Mouse (Mus musculus) embryonic facial prominence, embryonic 14.5 days (tissue): ENCODE data around the gene Gbp2. TPM values are rescaled to one million over a fixed set of nuclear protein-coding genes. Genes with fewer than 3 reads are reported as not detected.
A peak's percentile ranks its signal among the peaks of the same experiment; 100 is the strongest.
"Not testable (repeated sequence)": the region's sequence is repeated elsewhere in the genome, so short reads cannot be mapped to it uniquely, and the experiment has no call there.

Experiments used
- ATAC-seq: fragments of 200-750 bp; cut with Nextera tagmentation; 2 replicates; pipeline ENCODE4 v1.8.0; 2017; ENCODE audit warnings: low read depth, moderate number of reproducible peaks, moderate TSS enrichment
- DNase-seq: peaks from one replicate; pipeline ENCODE4 v3.0.0-alpha.2; 2015; ENCODE audit warnings: low spot score
- H3K27ac ChIP-seq: fragments of 300-500 bp; sonication (generic); replicated peaks from 2 replicates; pipeline ENCODE4 v1.5.1; 2014; ENCODE audit warnings: low read depth, mild to moderate bottlenecking, low read length, moderate library complexity
- H3K27me3 ChIP-seq: fragments of 300-500 bp; sonication (generic); replicated peaks from 2 replicates; pipeline ENCODE4 v1.6.1; 2014; ENCODE audit warnings: low read length; ENCODE audit not compliant: control insufficient read depth, insufficient read depth
- H3K36me3 ChIP-seq: fragments of 300-500 bp; sonication (generic); 2 replicates; pipeline ENCODE4 v1.6.1; 2014; ENCODE audit warnings: low read length, mixed read lengths; ENCODE audit not compliant: control insufficient read depth, insufficient read depth
- H3K4me1 ChIP-seq: fragments of 300-500 bp; sonication (generic); 2 replicates; pipeline ENCODE4 v1.6.1; 2014; ENCODE audit warnings: antibody characterized with exemption, low read length; ENCODE audit not compliant: control insufficient read depth, insufficient read depth
- H3K4me2 ChIP-seq: fragments of 300-500 bp; sonication (generic); 2 replicates; pipeline ENCODE4 v1.6.1; 2014; ENCODE audit warnings: low read depth, mild to moderate bottlenecking, low read length, moderate library complexity, mixed read lengths
- H3K4me3 ChIP-seq: fragments of 300-500 bp; sonication (generic); 2 replicates; pipeline ENCODE4 v1.5.1; 2014; ENCODE audit warnings: low read depth, mild to moderate bottlenecking, low read length
- H3K9ac ChIP-seq: fragments of 300-500 bp; sonication (generic); 2 replicates; pipeline ENCODE4 v1.6.1; 2014; ENCODE audit warnings: low read depth, mild to moderate bottlenecking, low read length, moderate library complexity, mixed read lengths
- H3K9me3 ChIP-seq: fragments of 300-500 bp; sonication (generic); 2 replicates; pipeline ENCODE4 v1.6.1; 2016; ENCODE audit warnings: low read length; ENCODE audit not compliant: control insufficient read depth
- WGBS: fragments of 180-500 bp; shearing (Covaris S2); extraction: QIAGEN DNeasy Blood & Tissue Kit; methylation state at CpG from one replicate; pipeline ENCODE4 v1.1.7; 2014; 5-methylcytosine and 5-hydroxymethylcytosine counted together
- polyA plus RNA-seq: library from polyadenylated mRNA; unstranded; fragments of >200 nt; fragmentation: Nextera tagmentation; extraction: Ambion mirVana; gene quantifications from 2 replicates; pipeline ENCODE4 v1.2.1, GENCODE M21; 2014

Gene Gbp2
- polyA plus RNA-seq, 1 experiment from 2014 or later, result 1.8 TPM

GRCm38 (mm10) chr3:142594547-142594946, 25.9 kb upstream of the Gbp2 start, which contains the start of gene Gbp2b:
Gene Gbp2b, plus strand, starts transcription at chr3:142594847.
- Histone ChIP-seq H3K27ac (no peak within 1 kb of the TSS), H3K4me2 (no peak within 1 kb of the TSS), H3K4me3 (no peak within 1 kb of the TSS), H3K27me3 (no peaks in the 10 kb centered on the region), H3K36me3 (no peaks in the 10 kb centered on the region), H3K9ac (no peak within 1 kb of the TSS), H3K9me3 (no peaks in the 10 kb centered on the region), H3K4me1 (no peaks in the 10 kb centered on the region)
- ATAC-seq (no peak), DNase-seq (no peak)
- 73% methylated on average over 1 of the region's 1 CpGs for WGBS

DNA sequence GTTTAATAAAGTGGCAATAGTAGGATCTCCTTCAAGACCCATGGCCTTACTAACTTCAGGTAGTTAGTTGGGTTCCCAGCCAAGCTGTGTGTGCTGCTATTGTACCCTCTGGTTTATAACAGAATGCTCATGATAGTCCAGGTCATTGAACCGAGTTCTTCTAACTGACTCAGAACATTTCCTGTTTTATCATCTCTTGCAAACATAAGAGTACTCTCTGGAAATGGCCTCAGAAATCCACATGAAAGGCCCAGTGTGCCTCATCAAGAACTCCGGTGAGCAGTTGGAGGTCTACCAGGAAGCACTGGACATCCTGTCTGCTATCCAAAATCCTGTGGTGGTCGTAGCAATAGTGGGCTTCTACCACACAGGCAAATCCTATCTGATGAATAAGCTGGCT, 22.5 kb upstream of the Gbp2 start:
- ATAC-seq (no peak), DNase-seq (no peak)
- Histone ChIP-seq H3K36me3 (no peaks in the 10 kb centered on the region), H3K9me3 (no peaks in the 10 kb centered on the region), H3K4me2 (no peak overlapping the region), H3K4me3 (no peak overlapping the region), H3K9ac (no peak overlapping the region), H3K4me1 (no peaks in the 10 kb centered on the region), H3K27me3 (no peaks in the 10 kb centered on the region), H3K27ac (no peak overlapping the region)
- WGBS, result 82% methylated on average over 3 of the region's 3 CpGs

- DNase-seq (no peak), ATAC-seq (no peak)
- no peaks in the 10 kb centered on the region for H3K27me3 ChIP-seq
- no peak overlapping the region for H3K4me2 ChIP-seq
- H3K4me1 ChIP-seq, result no peaks in the 10 kb centered on the region
- no peak overlapping the region for H3K4me3 ChIP-seq
- H3K9me3 ChIP-seq, result no peaks in the 10 kb centered on the region
- H3K27ac ChIP-seq, result no peak overlapping the region
- H3K9ac ChIP-seq, result no peak overlapping the region
- no peaks in the 10 kb centered on the region for H3K36me3 ChIP-seq
Observed at GRCm38 (mm10) chr3:142601675-142602074, 18.7 kb upstream of the Gbp2 start.

DNA sequence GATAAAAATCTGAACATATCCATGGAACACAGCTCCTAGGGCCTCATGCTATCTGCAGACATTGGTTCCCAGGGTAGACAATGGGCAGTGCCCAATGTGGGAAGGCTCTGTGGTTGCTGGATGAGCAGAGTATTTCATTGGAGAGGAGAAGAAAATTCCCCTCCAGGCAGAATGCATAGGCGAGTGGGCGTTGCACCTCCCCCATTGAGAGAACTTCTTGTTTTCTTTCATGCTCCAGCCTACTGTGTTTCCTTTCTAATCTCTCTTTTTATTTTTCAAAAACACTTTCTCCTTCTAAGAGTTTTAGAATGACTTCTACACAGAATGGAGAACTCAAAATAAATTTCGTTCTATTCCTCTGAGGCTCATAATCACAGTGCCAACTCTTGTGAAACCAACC, 1.7 kb upstream of the Gbp2 start:
- DNase-seq (no peak), ATAC-seq (no peak)
- H3K9ac ChIP-seq, result no peak overlapping the region
- H3K36me3 ChIP-seq, result no peaks in the 10 kb centered on the region
- 62% methylated on average over 3 of the region's 3 CpGs for WGBS
- no peaks in the 10 kb centered on the region for H3K27me3 ChIP-seq
- no peak overlapping the region for H3K27ac ChIP-seq
- no peaks in the 10 kb centered on the region for H3K4me1 ChIP-seq
- H3K9me3 ChIP-seq, result no peaks in the 10 kb centered on the region
- H3K4me2 ChIP-seq, result no peak overlapping the region
- H3K4me3 ChIP-seq, result no peak overlapping the region

DNA sequence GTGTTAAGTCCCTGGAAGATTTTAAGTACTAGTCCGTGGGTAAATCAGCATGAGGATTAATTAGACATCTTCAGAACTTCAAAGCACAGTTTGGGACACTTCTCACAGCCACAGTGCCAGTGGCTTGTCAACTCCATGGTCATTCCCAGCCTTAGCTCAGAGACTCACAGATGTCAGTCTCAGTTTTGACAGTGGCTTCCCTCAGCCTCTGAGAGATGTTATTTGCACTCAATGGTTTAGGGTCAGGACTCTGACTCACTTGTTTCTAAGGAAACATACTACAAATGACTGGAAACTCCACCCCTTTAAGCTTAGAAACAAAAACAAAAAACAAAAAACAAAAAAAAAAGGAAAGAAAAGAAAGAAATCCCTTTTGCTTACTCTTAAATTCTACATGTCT, 796 bp upstream of the Gbp2 start:
- Histone ChIP-seq H3K27ac (no peak overlapping the region), H3K9me3 (no peaks in the 10 kb centered on the region), H3K4me3 (no peak overlapping the region), H3K4me1 (no peaks in the 10 kb centered on the region), H3K4me2 (no peak overlapping the region), H3K9ac (no peak overlapping the region), H3K36me3 (no peaks in the 10 kb centered on the region), H3K27me3 (no peaks in the 10 kb centered on the region)
- 13% methylated on average over 1 of the region's 1 CpGs for WGBS
- ATAC-seq, result no peak
- no peak for DNase-seq

GRCm38 (mm10) chr3:142620956-142621562, 657 bp downstream of the Gbp2 start:
- DNase-seq (peak; percentile 21), ATAC-seq (no peak)
- Histone ChIP-seq H3K9me3 (no peaks in the 10 kb centered on the region), H3K27me3 (no peaks in the 10 kb centered on the region), H3K36me3 (no peaks in the 10 kb centered on the region), H3K4me3 (no peak overlapping the region), H3K27ac (no peak overlapping the region), H3K4me1 (no peaks in the 10 kb centered on the region), H3K4me2 (peak overlapping the region; percentile 26), H3K9ac (no peak overlapping the region)
- 54% methylated on average over 3 of the region's 3 CpGs for WGBS

- H3K9me3 ChIP-seq, result no peaks in the 10 kb centered on the region
- no peaks in the 10 kb centered on the region for H3K27me3 ChIP-seq
- H3K4me1 ChIP-seq, result no peaks in the 10 kb centered on the region
- H3K9ac ChIP-seq, result no peak overlapping the region
- ATAC-seq (no peak), DNase-seq (no peak)
- WGBS, result 88% methylated on average over 8 of the region's 8 CpGs
- no peak overlapping the region for H3K4me2 ChIP-seq
- H3K4me3 ChIP-seq, result no peak overlapping the region
- no peaks in the 10 kb centered on the region for H3K36me3 ChIP-seq
- H3K27ac ChIP-seq, result no peak overlapping the region
Observed at GRCm38 (mm10) chr3:142630385-142630784, 10.0 kb downstream of the Gbp2 start.

GRCm38 (mm10) chr3:142640201-142640600, 19.8 kb downstream of the Gbp2 start:
- Histone ChIP-seq H3K4me2 (peak overlapping the region; percentile 13; the same call in 1 of the 2 replicates), H3K9ac (no peak overlapping the region), H3K4me3 (no peak overlapping the region), H3K36me3 (no peaks in the 10 kb centered on the region), H3K4me1 (no peaks in the 10 kb centered on the region), H3K9me3 (no peaks in the 10 kb centered on the region), H3K27me3 (no peaks in the 10 kb centered on the region), H3K27ac (no peak overlapping the region)
- ATAC-seq (no peak), DNase-seq (peak; percentile 51)
- 7% methylated on average over 9 of the region's 9 CpGs for WGBS

- H3K4me3 ChIP-seq, result not testable (repeated sequence)
- WGBS, result 11% methylated on average over 2 of the region's 2 CpGs
Observed at GRCm38 (mm10) chr3:142645949-142646348, 25.5 kb downstream of the Gbp2 start.

More at GRCm38 (mm10) chr3:142645949-142646348, 25.5 kb downstream of the Gbp2 start:
- not testable (repeated sequence) for H3K36me3 ChIP-seq, H3K27ac ChIP-seq, H3K9me3 ChIP-seq, H3K27me3 ChIP-seq, H3K4me2 ChIP-seq, ATAC-seq, H3K4me1 ChIP-seq, H3K9ac ChIP-seq
- DNase-seq, result peak; percentile 68
